Mouse (Mus musculus): Measurements from ENCODE around the gene Rgl2. TPM values are rescaled to one million over a fixed set of nuclear protein-coding genes. Genes with fewer than 3 reads are reported as not detected.

Gene Rgl2
- total RNA-seq, 2 experiments from 2014 or later = 14.0 to 42.6 TPM

Other genes starting within 250 kb of the Rgl2 start
- gene Hnrnpm, start 242.7 kb upstream of the Rgl2 start, total RNA-seq (2014; fragmentation: Nextera tagmentation) = 579 and 611 TPM in 2 replicates
- 338 and 437 TPM in 2 replicates for gene Hnrnpm, start 242.7 kb upstream of the Rgl2 start, total RNA-seq (2017)
- gene March2, start 210.9 kb upstream of the Rgl2 start, total RNA-seq (2014; fragmentation: Nextera tagmentation) = 53.7 and 55.5 TPM in 2 replicates
- gene March2, start 210.9 kb upstream of the Rgl2 start, total RNA-seq (2017) = 33.4 and 48.1 TPM in 2 replicates
- 98.0 and 144 TPM in 2 replicates for gene Rab11b, start 169.0 kb upstream of the Rgl2 start, total RNA-seq (2014; fragmentation: Nextera tagmentation)
- gene Rab11b, start 169.0 kb upstream of the Rgl2 start, total RNA-seq (2017) = 27.5 and 33.0 TPM in 2 replicates
- gene Angptl4, start 147.7 kb upstream of the Rgl2 start, total RNA-seq (2014; fragmentation: Nextera tagmentation) = 14.9 and 18.2 TPM in 2 replicates
- 13.0 and 17.1 TPM in 2 replicates for gene Angptl4, start 147.7 kb upstream of the Rgl2 start, total RNA-seq (2017)
- 12.0 and 19.7 TPM in 2 replicates for gene Kank3, start 119.0 kb upstream of the Rgl2 start, total RNA-seq (2014; fragmentation: Nextera tagmentation)
- 1.6 and 2.4 TPM in 2 replicates for gene Kank3, start 119.0 kb upstream of the Rgl2 start, total RNA-seq (2017)
- gene Rps28, start 105.0 kb upstream of the Rgl2 start, total RNA-seq (2014; fragmentation: Nextera tagmentation) = 3,294 and 3,898 TPM in 2 replicates
- 3,120 and 3,626 TPM in 2 replicates for gene Rps28, start 105.0 kb upstream of the Rgl2 start, total RNA-seq (2017)
- gene Ndufa7, start 105.0 kb upstream of the Rgl2 start, total RNA-seq (2014; fragmentation: Nextera tagmentation) = 261 and 275 TPM in 2 replicates
- 85.6 and 250 TPM in 2 replicates for gene Ndufa7, start 105.0 kb upstream of the Rgl2 start, total RNA-seq (2017)
- 11.4 and 19.2 TPM in 2 replicates for gene Cd320, start 86.5 kb upstream of the Rgl2 start, total RNA-seq (2014; fragmentation: Nextera tagmentation)
- gene Cd320, start 86.5 kb upstream of the Rgl2 start, total RNA-seq (2017) = 14.1 and 19.6 TPM in 2 replicates
- gene Gm7029, start 55.7 kb upstream of the Rgl2 start, total RNA-seq (2014; fragmentation: Nextera tagmentation) = not detected in 2 replicates
- not detected in 2 replicates for gene Gm7029, start 55.7 kb upstream of the Rgl2 start, total RNA-seq (2017)
- 14.7 and 31.9 TPM in 2 replicates for gene Kifc1, start 38.9 kb upstream of the Rgl2 start, total RNA-seq (2014; fragmentation: Nextera tagmentation)
- 15.6 and 17.0 TPM in 2 replicates for gene Kifc1, start 38.9 kb upstream of the Rgl2 start, total RNA-seq (2017)
- not detected in 2 replicates for gene Platr17, start 24.4 kb upstream of the Rgl2 start, total RNA-seq (2014; fragmentation: Nextera tagmentation)
- not detected in 2 replicates for gene Platr17, start 24.4 kb upstream of the Rgl2 start, total RNA-seq (2017)
- gene Daxx, start 20.1 kb upstream of the Rgl2 start, total RNA-seq (2014; fragmentation: Nextera tagmentation) = 60.3 and 70.5 TPM in 2 replicates
- 41.3 and 49.0 TPM in 2 replicates for gene Daxx, start 20.1 kb upstream of the Rgl2 start, total RNA-seq (2017)
- 47.9 and 65.3 TPM in 2 replicates for gene Tapbp, start 13.6 kb upstream of the Rgl2 start, total RNA-seq (2014; fragmentation: Nextera tagmentation)
- gene Tapbp, start 13.6 kb upstream of the Rgl2 start, total RNA-seq (2017) = 35.6 and 42.1 TPM in 2 replicates
- 18.0 and 18.4 TPM in 2 replicates for gene Zbtb22, start 13.6 kb upstream of the Rgl2 start, total RNA-seq (2014; fragmentation: Nextera tagmentation)
- 14.9 and 18.6 TPM in 2 replicates for gene Zbtb22, start 13.6 kb upstream of the Rgl2 start, total RNA-seq (2017)
- gene Pfdn6, start 10.8 kb downstream of the Rgl2 start, total RNA-seq (2014; fragmentation: Nextera tagmentation) = 192 and 240 TPM in 2 replicates
- 209 and 235 TPM in 2 replicates for gene Pfdn6, start 10.8 kb downstream of the Rgl2 start, total RNA-seq (2017)
- 75.2 and 76.4 TPM in 2 replicates for gene Wdr46, start 11.1 kb downstream of the Rgl2 start, total RNA-seq (2014; fragmentation: Nextera tagmentation)
- gene Wdr46, start 11.1 kb downstream of the Rgl2 start, total RNA-seq (2017) = 78.8 and 105 TPM in 2 replicates
- 0.90 and 1.8 TPM in 2 replicates for gene B3galt4, start 21.9 kb downstream of the Rgl2 start, total RNA-seq (2014; fragmentation: Nextera tagmentation)
- 2.7 TPM in 1 of 2 replicates, not detected in the other for gene B3galt4, start 21.9 kb downstream of the Rgl2 start, total RNA-seq (2017)
- 41.4 and 51.4 TPM in 2 replicates for gene Vps52, start 26.3 kb downstream of the Rgl2 start, total RNA-seq (2014; fragmentation: Nextera tagmentation)
- gene Vps52, start 26.3 kb downstream of the Rgl2 start, total RNA-seq (2017) = 17.4 and 26.2 TPM in 2 replicates
- 6,055 and 6,432 TPM in 2 replicates for gene Rps18, start 26.5 kb downstream of the Rgl2 start, total RNA-seq (2014; fragmentation: Nextera tagmentation)
- 1,728 and 1,730 TPM in 2 replicates for gene Rps18, start 26.5 kb downstream of the Rgl2 start, total RNA-seq (2017)
- gene H2-K1, start 70.8 kb downstream of the Rgl2 start, total RNA-seq (2014; fragmentation: Nextera tagmentation) = 870 and 1,054 TPM in 2 replicates
- 664 and 816 TPM in 2 replicates for gene H2-K1, start 70.8 kb downstream of the Rgl2 start, total RNA-seq (2017)
- 12.8 and 24.7 TPM in 2 replicates for gene Ring1, start 95.1 kb downstream of the Rgl2 start, total RNA-seq (2014; fragmentation: Nextera tagmentation)
- gene Ring1, start 95.1 kb downstream of the Rgl2 start, total RNA-seq (2017) = 13.5 and 15.4 TPM in 2 replicates
- gene H2-Ke6, start 98.5 kb downstream of the Rgl2 start, total RNA-seq (2014; fragmentation: Nextera tagmentation) = 118 and 144 TPM in 2 replicates
- gene H2-Ke6, start 98.5 kb downstream of the Rgl2 start, total RNA-seq (2017) = 41.6 and 46.8 TPM in 2 replicates
- gene Slc39a7, start 102.1 kb downstream of the Rgl2 start, total RNA-seq (2014; fragmentation: Nextera tagmentation) = 18.1 and 18.3 TPM in 2 replicates
- 94.1 and 169 TPM in 2 replicates for gene Slc39a7, start 102.1 kb downstream of the Rgl2 start, total RNA-seq (2017)
- gene Rxrb, start 102.3 kb downstream of the Rgl2 start, total RNA-seq (2014; fragmentation: Nextera tagmentation) = 49.6 and 58.9 TPM in 2 replicates
- 31.4 and 33.3 TPM in 2 replicates for gene Rxrb, start 102.3 kb downstream of the Rgl2 start, total RNA-seq (2017)
- 1.1 and 3.6 TPM in 2 replicates for gene Col11a2, start 109.9 kb downstream of the Rgl2 start, total RNA-seq (2014; fragmentation: Nextera tagmentation)
- gene Col11a2, start 109.9 kb downstream of the Rgl2 start, total RNA-seq (2017) = 0.05 and 0.46 TPM in 2 replicates
- 6.2 and 15.1 TPM in 2 replicates for gene H2-Oa, start 162.8 kb downstream of the Rgl2 start, total RNA-seq (2014; fragmentation: Nextera tagmentation)
- 0.75 and 5.8 TPM in 2 replicates for gene H2-Oa, start 162.8 kb downstream of the Rgl2 start, total RNA-seq (2017)
- 26.4 and 41.6 TPM in 2 replicates for gene H2-DMa, start 190.0 kb downstream of the Rgl2 start, total RNA-seq (2014; fragmentation: Nextera tagmentation)
- 35.0 and 36.7 TPM in 2 replicates for gene H2-DMa, start 190.0 kb downstream of the Rgl2 start, total RNA-seq (2017)
- gene Brd2, start 193.1 kb downstream of the Rgl2 start, total RNA-seq (2014; fragmentation: Nextera tagmentation) = 173 and 198 TPM in 2 replicates
- gene Brd2, start 193.1 kb downstream of the Rgl2 start, total RNA-seq (2017) = 312 and 511 TPM in 2 replicates
- 0.81 and 2.9 TPM in 2 replicates for gene H2-DMb2, start 213.8 kb downstream of the Rgl2 start, total RNA-seq (2014; fragmentation: Nextera tagmentation)
- not detected in 2 replicates for gene H2-DMb2, start 213.8 kb downstream of the Rgl2 start, total RNA-seq (2017)
- 3.8 and 9.1 TPM in 2 replicates for gene H2-DMb1, start 223.5 kb downstream of the Rgl2 start, total RNA-seq (2014; fragmentation: Nextera tagmentation)
- 10.1 and 22.9 TPM in 2 replicates for gene H2-DMb1, start 223.5 kb downstream of the Rgl2 start, total RNA-seq (2017)